Mouse (Mus musculus) liver, embryonic 11.5 days (tissue): ENCODE data around the gene Grpel1. TPM values are rescaled to one million over a fixed set of nuclear protein-coding genes. Genes with fewer than 3 reads are reported as not detected.

Experiments used
- ATAC-seq: fragments of 200-750 bp; cut with Nextera tagmentation; replicated peaks from 2 replicates; pipeline ENCODE4 v1.8.0; 2017; ENCODE audit warnings: moderate number of reproducible peaks, mild to moderate bottlenecking, moderate TSS enrichment, moderate library complexity; ENCODE audit not compliant: low FRiP score
- DNase-seq: peaks from one replicate; pipeline ENCODE4 v3.0.0-alpha.2; 2017; ENCODE audit warnings: low spot score
- H3K27ac ChIP-seq: fragments of 300-500 bp; sonication (generic); 2 replicates; pipeline ENCODE4 v1.5.1; 2014; ENCODE audit warnings: mild to moderate bottlenecking, low read depth, low read length, control low read depth
- H3K27me3 ChIP-seq: fragments of 300-500 bp; sonication (generic); replicated peaks from 2 replicates; pipeline ENCODE4 v1.6.1; 2014; ENCODE audit warnings: low read length, mixed read lengths; ENCODE audit not compliant: control insufficient read depth, insufficient read depth
- H3K36me3 ChIP-seq: fragments of 300-500 bp; sonication (generic); 2 replicates; pipeline ENCODE4 v1.6.1; 2014; ENCODE audit warnings: mild to moderate bottlenecking, low read length, moderate library complexity, mixed read lengths; ENCODE audit not compliant: control insufficient read depth, insufficient read depth
- H3K4me1 ChIP-seq: fragments of 300-500 bp; sonication (generic); replicated peaks from 2 replicates; pipeline ENCODE4 v1.6.1; 2014; ENCODE audit warnings: low read length, mixed read lengths; ENCODE audit not compliant: control insufficient read depth, insufficient read depth
- H3K4me2 ChIP-seq: fragments of 300-500 bp; sonication (generic); 2 replicates; pipeline ENCODE4 v1.6.1; 2014; ENCODE audit warnings: mild to moderate bottlenecking, control low read depth, moderate library complexity
- H3K4me3 ChIP-seq: fragments of 300-500 bp; sonication (generic); 2 replicates; pipeline ENCODE4 v1.5.1; 2014; ENCODE audit warnings: low read depth, low read length, control low read depth
- H3K9ac ChIP-seq: fragments of 300-500 bp; sonication (generic); 2 replicates; pipeline ENCODE4 v1.6.1; 2014; ENCODE audit warnings: low read depth, low read length, control low read depth
- H3K9me3 ChIP-seq: fragments of 300-500 bp; sonication (generic); 2 replicates; pipeline ENCODE4 v1.6.1; 2016; ENCODE audit warnings: low read length, inconsistent platforms, mixed read lengths; ENCODE audit not compliant: control insufficient read depth
- whole genome bisulfite sequencing: fragments of 180-500 bp; shearing (Covaris S2); extraction: QIAGEN DNeasy Blood & Tissue Kit; methylation state at CpG from one replicate; pipeline ENCODE4 v1.1.7; 2014; 5-methylcytosine and 5-hydroxymethylcytosine counted together
- polyA plus RNA-seq: library from polyadenylated mRNA; unstranded; fragments of >200 nt; fragmentation: Nextera tagmentation; extraction: Ambion mirVana; gene quantifications from 2 replicates; pipeline ENCODE4 v1.2.1, GENCODE M21; 2014

The Grpel1 gene
- polyA plus RNA-seq, 1 experiment from 2014 or later, result 74.6 TPM

GRCm38 (mm10) chr5:36451872-36452389 is 12.9 kb upstream of the Grpel1 start:
- WGBS, result 70% methylated on average over 10 of the region's 10 CpGs
- Histone ChIP-seq H3K27ac (no peak overlapping the region), H3K36me3 (no peaks in the 10 kb centered on the region), H3K27me3 (0 out of 2 replicates have a peak, but pooled peaks cover 3% of the 10 kb centered on the region), H3K4me2 (no peak overlapping the region), H3K4me3 (no peak overlapping the region), H3K9ac (no peak overlapping the region), H3K9me3 (no peaks in the 10 kb centered on the region), H3K4me1 (peaks cover 6% of the 10 kb centered on the region; the same call in 1 of the 2 replicates)
- no peak for ATAC-seq
- no peak for DNase-seq

- no peak for ATAC-seq
- Histone ChIP-seq H3K4me2 (no peak overlapping the region), H3K27ac (no peak overlapping the region)
These were observed 12.0 kb upstream of the Grpel1 start for GRCm38 (mm10) chr5:36452821-36453220.

GRCm38 (mm10) chr5:36457706-36458105 is 7.1 kb upstream of the Grpel1 start:
- Histone ChIP-seq H3K4me2 (no peak overlapping the region), H3K4me1 (0 out of 2 replicates have a peak, but pooled peaks cover 2% of the 10 kb centered on the region), H3K27ac (no peak overlapping the region), H3K36me3 (no peaks in the 10 kb centered on the region), H3K27me3 (0 out of 2 replicates have a peak, but pooled peaks cover 3% of the 10 kb centered on the region), H3K9ac (no peak overlapping the region), H3K4me3 (no peak overlapping the region), H3K9me3 (no peaks in the 10 kb centered on the region)
- DNase-seq (no peak), ATAC-seq (no peak)
- WGBS, result 76% methylated on average over 4 of the region's 4 CpGs

More at GRCm38 (mm10) chr5:36452821-36453220, 12.0 kb upstream of the Grpel1 start:
- Histone ChIP-seq H3K9me3 (no peaks in the 10 kb centered on the region), H3K9ac (no peak overlapping the region), H3K4me3 (no peak overlapping the region), H3K4me1 (peaks cover 6% of the 10 kb centered on the region; the same call in 1 of the 2 replicates), H3K36me3 (no peaks in the 10 kb centered on the region), H3K27me3 (0 out of 2 replicates have a peak, but pooled peaks cover 3% of the 10 kb centered on the region)
- no peak for DNase-seq
- 76% methylated on average over 6 of the region's 6 CpGs for WGBS

GRCm38 (mm10) chr5:36458926-36459325 is 5.9 kb upstream of the Grpel1 start:
- ATAC-seq (no peak), DNase-seq (no peak)
- H3K27ac ChIP-seq, result no peak overlapping the region
- no peaks in the 10 kb centered on the region for H3K9me3 ChIP-seq
- H3K27me3 ChIP-seq, result 0 out of 2 replicates have a peak, but pooled peaks cover 3% of the 10 kb centered on the region
- H3K9ac ChIP-seq, result no peak overlapping the region
- H3K4me1 ChIP-seq, result 0 out of 2 replicates have a peak, but pooled peaks cover 3% of the 10 kb centered on the region
- no peak overlapping the region for H3K4me3 ChIP-seq
- WGBS, result 13% methylated on average over 4 of the region's 4 CpGs
- no peaks in the 10 kb centered on the region for H3K36me3 ChIP-seq
- H3K4me2 ChIP-seq, result no peak overlapping the region

GRCm38 (mm10) chr5:36460712-36461111 is 4.1 kb upstream of the Grpel1 start:
- H3K27ac ChIP-seq, result no peak overlapping the region
- no peak for ATAC-seq

GRCm38 (mm10) chr5:36461231-36461630 is 3.6 kb upstream of the Grpel1 start:
- no peak for DNase-seq
- Histone ChIP-seq H3K4me3 (no peak overlapping the region), H3K9me3 (no peaks in the 10 kb centered on the region), H3K4me1 (peaks cover 9% of the 10 kb centered on the region), H3K4me2 (no peak overlapping the region), H3K36me3 (no peaks in the 10 kb centered on the region), H3K27me3 (0 out of 2 replicates have a peak, but pooled peaks cover 3% of the 10 kb centered on the region), H3K9ac (no peak overlapping the region), H3K27ac (no peak overlapping the region)
- ATAC-seq, result no peak
- WGBS, result 61% methylated on average over 2 of the region's 2 CpGs

More at GRCm38 (mm10) chr5:36460712-36461111, 4.1 kb upstream of the Grpel1 start:
- WGBS, result 72% methylated on average over 2 of the region's 2 CpGs
- Histone ChIP-seq H3K36me3 (no peaks in the 10 kb centered on the region), H3K4me3 (no peak overlapping the region), H3K9ac (no peak overlapping the region), H3K9me3 (no peaks in the 10 kb centered on the region), H3K4me1 (0 out of 2 replicates have a peak, but pooled peaks cover 5% of the 10 kb centered on the region), H3K4me2 (no peak overlapping the region), H3K27me3 (0 out of 2 replicates have a peak, but pooled peaks cover 3% of the 10 kb centered on the region)
- no peak for DNase-seq

- 18% methylated on average over 7 of the region's 7 CpGs for WGBS
- Histone ChIP-seq H3K9ac (no peak overlapping the region), H3K4me3 (no peak overlapping the region), H3K9me3 (no peaks in the 10 kb centered on the region), H3K4me2 (no peak overlapping the region), H3K27me3 (no peaks in the 10 kb centered on the region), H3K27ac (no peak overlapping the region), H3K4me1 (peaks cover 16% of the 10 kb centered on the region), H3K36me3 (no peaks in the 10 kb centered on the region)
- DNase-seq (peak; percentile 70), ATAC-seq (no peak)
These were observed 2.0 kb upstream of the Grpel1 start for GRCm38 (mm10) chr5:36462810-36463209.

GRCm38 (mm10) chr5:36463391-36463790 is 1.4 kb upstream of the Grpel1 start:
- H3K4me3 ChIP-seq, result no peak overlapping the region

GRCm38 (mm10) chr5:36465889-36466288 is 1.1 kb downstream of the Grpel1 start:
- Histone ChIP-seq H3K9ac (peak overlapping the region; percentile 87), H3K27me3 (no peaks in the 10 kb centered on the region), H3K4me3 (peak overlapping the region; percentile 99), H3K27ac (peak overlapping the region; percentile 65), H3K9me3 (no peaks in the 10 kb centered on the region), H3K36me3 (peaks cover 20% of the 10 kb centered on the region), H3K4me1 (peaks cover 14% of the 10 kb centered on the region), H3K4me2 (peak overlapping the region; percentile 80)
- no peak for DNase-seq
- 13% methylated on average over 8 of the region's 8 CpGs for WGBS
- ATAC-seq, result no peak

More at GRCm38 (mm10) chr5:36463391-36463790, 1.4 kb upstream of the Grpel1 start:
- Histone ChIP-seq H3K9ac (no peak overlapping the region), H3K27me3 (no peaks in the 10 kb centered on the region), H3K36me3 (peaks cover 1% of the 10 kb centered on the region; the same call in 1 of the 2 replicates), H3K4me2 (no peak overlapping the region), H3K9me3 (no peaks in the 10 kb centered on the region), H3K27ac (no peak overlapping the region), H3K4me1 (peaks cover 16% of the 10 kb centered on the region)
- WGBS, result 64% methylated on average over 5 of the region's 5 CpGs
- no peak for ATAC-seq
- no peak for DNase-seq
